Mouse (Mus musculus) myocyte (in vitro differentiated cells): ENCODE data around the gene Iqsec1. TPM values are rescaled to one million over a fixed set of nuclear protein-coding genes. Genes with fewer than 3 reads are reported as not detected.

Experiments used
- H3K27me3 ChIP-seq: one replicate; pipeline ENCODE4 v1.6.1; 2011; ENCODE audit not compliant: control insufficient read depth, insufficient read depth, insufficient read length
- H3K36me3 ChIP-seq: one replicate; pipeline ENCODE4 v1.6.1; 2011; ENCODE audit not compliant: control insufficient read depth, insufficient read depth
- H3K4me2 ChIP-seq: one replicate; pipeline ENCODE4 v1.6.1; 2011; ENCODE audit warnings: low read depth, control low read depth
- H3K4me3 ChIP-seq: one replicate; pipeline ENCODE4 v1.5.1; 2011; ENCODE audit warnings: mild to moderate bottlenecking, control low read depth, moderate library complexity
- H3K79me2 ChIP-seq: one replicate; pipeline ENCODE4 v1.6.1; 2011; ENCODE audit not compliant: control insufficient read depth, insufficient read depth
- H3ac ChIP-seq: one replicate; pipeline ENCODE4 v1.6.1; 2011; ENCODE audit not compliant: control insufficient read depth, insufficient read length
- CEBPB ChIP-seq: IDR thresholded peaks from 2 replicates; pipeline ENCODE4 v1.6.1; 2011; ENCODE audit warnings: mild to moderate bottlenecking, moderate library complexity; ENCODE audit not compliant: poor library complexity, insufficient read depth, severe bottlenecking
- E2F4 ChIP-seq: IDR thresholded peaks from one replicate; pipeline ENCODE4 v1.6.1; 2011; ENCODE audit warnings: mild to moderate bottlenecking, control low read depth, moderate library complexity; ENCODE audit not compliant: insufficient read depth
- MAX ChIP-seq: IDR thresholded peaks from one replicate; pipeline ENCODE4 v1.6.1; 2011; ENCODE audit warnings: low read depth, mild to moderate bottlenecking, control low read depth
- MYOD1 ChIP-seq, 3 experiments: IDR thresholded peaks; one replicate each; pipeline ENCODE4 v1.6.1; 2011; ENCODE audit warnings: control low read depth in 2 of 3, low read depth in 2 of 3, mild to moderate bottlenecking in 2 of 3, moderate library complexity in 1 of 3; ENCODE audit not compliant: insufficient read length in 2 of 3, control insufficient read depth in 1 of 3
- MYOG ChIP-seq, 3 experiments: IDR thresholded peaks; one replicate each; pipeline ENCODE4 v1.6.1; 2011; ENCODE audit warnings: control low read depth in 2 of 3, low read depth in 2 of 3, mild to moderate bottlenecking in 2 of 3; ENCODE audit not compliant: insufficient read length in 2 of 3, control insufficient read depth in 1 of 3, insufficient read depth in 1 of 3
- POLR2A ChIP-seq: IDR thresholded peaks from one replicate; pipeline ENCODE4 v1.6.1; 2011; ENCODE audit warnings: low read depth, mild to moderate bottlenecking, control low read depth, moderate library complexity; ENCODE audit not compliant: insufficient read length
- POLR2AphosphoS2 ChIP-seq: IDR thresholded peaks from one replicate; pipeline ENCODE4 v1.6.1; 2011; ENCODE audit warnings: low read depth, control low read depth; ENCODE audit not compliant: insufficient read length
- REST ChIP-seq: IDR thresholded peaks from one replicate; pipeline ENCODE4 v1.6.1; 2011; ENCODE audit warnings: mild to moderate bottlenecking, control low read depth, moderate library complexity; ENCODE audit not compliant: insufficient read depth, insufficient read length
- SRF ChIP-seq: IDR thresholded peaks from one replicate; pipeline ENCODE4 v1.6.1; 2011; ENCODE audit warnings: low read depth; ENCODE audit not compliant: control insufficient read depth, insufficient read length
- TCF12 ChIP-seq: IDR thresholded peaks from one replicate; pipeline ENCODE4 v1.6.1; 2011; ENCODE audit warnings: mild to moderate bottlenecking, control low read depth; ENCODE audit not compliant: poor library complexity, insufficient read depth, severe bottlenecking
- TCF3 ChIP-seq: IDR thresholded peaks from one replicate; pipeline ENCODE4 v1.6.1; 2011; ENCODE audit warnings: low read depth, control low read depth; ENCODE audit not compliant: insufficient read length
- USF1 ChIP-seq: IDR thresholded peaks from one replicate; pipeline ENCODE4 v1.6.1; 2011; ENCODE audit warnings: low read depth, mild to moderate bottlenecking, control low read depth, moderate library complexity
- polyA plus RNA-seq: library from polyadenylated mRNA; unstranded; fragments of >200 nt; fragmentation: generic; extraction: Trizol; gene quantifications from one replicate; pipeline ENCODE4 v1.2.1, GENCODE M21; 2012; ENCODE audit warnings: missing spikeins

Gene Iqsec1
- polyA plus RNA-seq, 1 experiment, result 43.4 TPM

DNA sequence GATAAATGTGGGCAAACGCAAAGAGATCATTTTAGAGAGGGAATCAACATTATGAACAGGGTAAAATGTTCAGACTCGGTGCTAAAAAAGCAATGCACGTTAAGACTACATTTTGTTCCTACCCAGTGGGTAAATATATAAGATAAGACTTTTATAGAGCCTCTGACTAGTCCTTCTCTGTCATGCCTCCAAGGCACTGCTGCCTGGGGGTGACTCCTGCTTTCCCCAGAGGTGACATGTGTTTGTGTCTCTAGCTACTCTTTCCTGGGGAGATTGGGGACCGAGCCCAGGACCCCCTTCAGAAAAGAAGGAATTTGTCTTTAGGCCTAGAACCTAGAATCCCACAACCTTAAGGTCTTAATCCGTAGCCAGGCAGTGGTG lies 365.0 kb downstream of the Iqsec1 start:
- H3ac ChIP-seq, result no peak overlapping the region
- no peaks in the 10 kb centered on the region for H3K36me3 ChIP-seq
- TF ChIP-seq MYOG (IDR thresholded peaks at IDR 0.05; ENCODE audit: control insufficient read depth in 1 of 3, insufficient read depth in 1 of 3, insufficient read length in 2 of 3, low read depth in 2 of 3) (no peak), MAX (no peak), USF1 (no peak), POLR2AphosphoS2 (no peak), CEBPB (no peak), E2F4 (no peak), SRF (no peak), POLR2A (no peak), REST (no peak), TCF3 (no peak), TCF12 (no peak), MYOD1 (IDR thresholded peaks at IDR 0.05; ENCODE audit: control insufficient read depth in 1 of 3, insufficient read length in 2 of 3, low read depth in 2 of 3) (no peak)
- no peak overlapping the region for H3K4me2 ChIP-seq
- H3K4me3 ChIP-seq, result no peak overlapping the region
- peaks cover 13% of the 10 kb centered on the region for H3K27me3 ChIP-seq
- H3K79me2 ChIP-seq, result no peaks in the 10 kb centered on the region

GRCm38 (mm10) chr6:90622758-90623455 lies 365.6 kb downstream of the Iqsec1 start:
- Histone ChIP-seq H3K79me2 (no peaks in the 10 kb centered on the region), H3K36me3 (no peaks in the 10 kb centered on the region), H3K27me3 (peaks cover 13% of the 10 kb centered on the region), H3K4me3 (no peak overlapping the region), H3ac (no peak overlapping the region), H3K4me2 (no peak overlapping the region)
- TF ChIP-seq MYOG (IDR thresholded peaks at IDR 0.05; ENCODE audit: control insufficient read depth in 1 of 3, insufficient read depth in 1 of 3, insufficient read length in 2 of 3, low read depth in 2 of 3) (no peak), E2F4 (no peak), MYOD1 (IDR thresholded peaks at IDR 0.05; ENCODE audit: control insufficient read depth in 1 of 3, insufficient read length in 2 of 3, low read depth in 2 of 3) (no peak), POLR2A (no peak), CEBPB (no peak), POLR2AphosphoS2 (no peak)

- H3K79me2 ChIP-seq, result no peaks in the 10 kb centered on the region
- H3K4me2 ChIP-seq, result no peak overlapping the region
- TF ChIP-seq MAX, result no peak
- no peak for TF ChIP-seq SRF
- TF ChIP-seq POLR2AphosphoS2, result no peak
- no peak for TF ChIP-seq USF1
- TF ChIP-seq TCF3, result no peak
Measured at GRCm38 (mm10) chr6:90621584-90621890, 366.9 kb downstream of the Iqsec1 start.

GRCm38 (mm10) chr6:90620791-90621583 lies 367.5 kb downstream of the Iqsec1 start:
- no peak overlapping the region for H3K4me3 ChIP-seq
- no peak overlapping the region for H3K4me2 ChIP-seq
- H3ac ChIP-seq, result no peak overlapping the region
- H3K36me3 ChIP-seq, result no peaks in the 10 kb centered on the region
- H3K79me2 ChIP-seq, result no peaks in the 10 kb centered on the region
- peaks cover 17% of the 10 kb centered on the region for H3K27me3 ChIP-seq
- no peak for TF ChIP-seq MYOD1 (IDR thresholded peaks at IDR 0.05; ENCODE audit: control insufficient read depth in 1 of 3, insufficient read length in 2 of 3, low read depth in 2 of 3)
- TF ChIP-seq REST, result no peak
- no peak for TF ChIP-seq TCF12
- no peak for TF ChIP-seq MYOG (IDR thresholded peaks at IDR 0.05; ENCODE audit: control insufficient read depth in 1 of 3, insufficient read depth in 1 of 3, insufficient read length in 2 of 3, low read depth in 2 of 3)
- no peak for TF ChIP-seq TCF3
- no peak for TF ChIP-seq POLR2AphosphoS2

More at GRCm38 (mm10) chr6:90621584-90621890, 366.9 kb downstream of the Iqsec1 start:
- Histone ChIP-seq H3ac (no peak overlapping the region), H3K27me3 (peaks cover 17% of the 10 kb centered on the region), H3K36me3 (no peaks in the 10 kb centered on the region), H3K4me3 (no peak overlapping the region)

- no peaks in the 10 kb centered on the region for H3K79me2 ChIP-seq
- TF ChIP-seq TCF3 (no peak), POLR2AphosphoS2 (no peak), E2F4 (no peak), CEBPB (no peak), MYOG (IDR thresholded peaks at IDR 0.05; ENCODE audit: control insufficient read depth in 1 of 3, insufficient read depth in 1 of 3, insufficient read length in 2 of 3, low read depth in 2 of 3) (no peak)
- H3K4me3 ChIP-seq, result no peak overlapping the region
- no peak overlapping the region for H3ac ChIP-seq
- no peaks in the 10 kb centered on the region for H3K36me3 ChIP-seq
- no peak overlapping the region for H3K4me2 ChIP-seq
- H3K27me3 ChIP-seq, result peaks cover 17% of the 10 kb centered on the region
Measured at GRCm38 (mm10) chr6:90619936-90620335, 368.5 kb downstream of the Iqsec1 start.
